Mouse (Mus musculus): ENCODE results near the gene Nab1. TPM values are rescaled to one million over a fixed set of nuclear protein-coding genes. Genes with fewer than 3 reads are reported as not detected.

Gene Nab1
- total RNA-seq, 1 experiment from 2014 or later: 60.6 TPM

Other genes with a start within 250 kb of the Nab1 start
- 3.7 and 4.8 TPM in 2 replicates for gene Nemp2, start 130.0 kb upstream of the Nab1 start, total RNA-seq (2021)
- 18.2 and 21.1 TPM in 2 replicates for gene Mfsd6, start 226.8 kb upstream of the Nab1 start, total RNA-seq (2021)